Mouse (Mus musculus) kidney, adult 2 months (tissue): Measurements from ENCODE around the gene Thy1. TPM values are rescaled to one million over a fixed set of nuclear protein-coding genes. Genes with fewer than 3 reads are reported as not detected.

ENCODE experiments used
- DNase-seq: peaks from one replicate; pipeline ENCODE4 v3.0.0; 2021
- H3K27ac ChIP-seq: fragments of 200-500 bp; 2 replicates; pipeline ENCODE4 v1.5.1; 2012; ENCODE audit warnings: low read depth, low read length, control low read depth, inconsistent platforms; ENCODE audit not compliant: insufficient read depth
- H3K27me3 ChIP-seq: fragments of 200-500 bp; replicated peaks from 2 replicates; pipeline ENCODE4 v1.6.1; 2012; ENCODE audit warnings: mild to moderate bottlenecking, moderate library complexity, low read length, inconsistent platforms; ENCODE audit not compliant: control insufficient read depth, insufficient read depth
- H3K36me3 ChIP-seq: fragments of 200-500 bp; 2 replicates; pipeline ENCODE4 v1.6.1; 2012; ENCODE audit warnings: mild to moderate bottlenecking, moderate library complexity, low read length, inconsistent platforms; ENCODE audit not compliant: control insufficient read depth, insufficient read depth
- H3K4me1 ChIP-seq: fragments of 200-500 bp; 2 replicates; pipeline ENCODE4 v1.6.1; 2011; ENCODE audit warnings: low read length; ENCODE audit not compliant: control insufficient read depth, insufficient read depth
- H3K4me3 ChIP-seq: fragments of 200-500 bp; 2 replicates; pipeline ENCODE4 v1.5.1; 2011; ENCODE audit warnings: mild to moderate bottlenecking, low read depth, low read length, control low read depth; ENCODE audit not compliant: insufficient read depth
- CTCF ChIP-seq: fragments of 200-500 bp; conservative IDR thresholded peaks from 2 replicates; pipeline ENCODE4 v1.5.1; 2011; ENCODE audit warnings: low read depth, mild to moderate bottlenecking, control low read depth, low read length, moderate library complexity, mixed read lengths; ENCODE audit not compliant: insufficient read depth, insufficient read length
- POLR2A ChIP-seq: fragments of 200-500 bp; IDR thresholded peaks from one replicate; pipeline ENCODE4 v1.6.1; 2011; ENCODE audit warnings: low read depth, low read length, control low read depth
- WGBS: fragments of 180-500 bp; shearing (Covaris S2); methylation state at CpG from one replicate; pipeline ENCODE4 v1.1.7; 2018; 5-methylcytosine and 5-hydroxymethylcytosine counted together
- polyA plus RNA-seq: library from polyadenylated mRNA; depleted of rRNA; stranded (reverse); fragments of >200 nt; gene quantifications from 2 replicates; pipeline ENCODE4 v1.2.3, GENCODE M21; 2012

The Thy1 gene
- polyA plus RNA-seq, 1 experiment, result 20.6 TPM

DNA sequence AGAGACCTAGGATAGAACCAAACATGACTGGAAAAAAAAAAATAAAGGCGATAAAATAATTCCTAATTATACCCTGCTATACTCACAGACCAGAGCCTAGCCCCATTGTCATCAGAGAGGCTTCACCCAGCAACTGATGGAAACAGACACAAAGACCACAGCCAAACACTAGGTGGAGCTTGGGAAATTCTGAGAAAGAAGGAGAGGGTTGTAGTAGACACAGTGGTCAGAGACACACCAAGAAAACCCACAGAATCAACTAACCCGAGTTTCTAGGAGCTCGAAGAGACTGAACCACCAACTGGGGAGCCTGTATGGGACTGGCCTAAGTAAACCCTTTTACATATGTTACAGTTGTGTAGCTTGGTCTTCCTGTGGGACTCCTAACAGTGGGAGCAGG lies 32.3 kb upstream of the Thy1 start:
- Histone ChIP-seq H3K4me1 (no peaks in the 10 kb centered on the region), H3K27me3 (no peaks in the 10 kb centered on the region), H3K36me3 (no peaks in the 10 kb centered on the region), H3K4me3 (no peak overlapping the region), H3K27ac (no peak overlapping the region)
- TF ChIP-seq POLR2A (no peak), CTCF (no peak)
- DNase-seq, result no peak
- WGBS, result 76% methylated on average over 3 of the region's 3 CpGs

DNA sequence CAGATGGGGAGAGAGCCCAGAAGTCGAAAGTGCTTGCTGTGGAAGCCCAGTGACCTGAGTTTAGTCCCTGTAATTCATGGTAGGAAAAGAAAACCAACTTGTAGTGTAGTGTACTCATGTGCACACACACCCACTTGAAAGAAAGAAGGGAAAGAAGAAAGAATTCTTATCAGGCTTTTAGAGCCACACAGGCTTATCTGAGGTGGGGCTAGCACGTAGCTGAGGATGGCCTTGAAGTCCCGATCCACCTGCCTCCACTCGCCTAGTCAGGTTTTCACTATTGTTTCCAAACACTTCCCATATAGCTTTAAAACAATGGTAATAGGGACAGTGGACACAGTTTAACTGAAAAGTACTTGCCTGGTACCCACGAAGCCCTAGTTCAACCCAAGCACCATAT lies 31.5 kb upstream of the Thy1 start:
- Histone ChIP-seq H3K27me3 (no peaks in the 10 kb centered on the region), H3K4me1 (no peaks in the 10 kb centered on the region), H3K4me3 (no peak overlapping the region), H3K36me3 (no peaks in the 10 kb centered on the region), H3K27ac (no peak overlapping the region)
- TF ChIP-seq POLR2A, result no peak
- no peak for TF ChIP-seq CTCF
- no peak for DNase-seq
- 92% methylated on average over 5 of the region's 5 CpGs for WGBS

DNA sequence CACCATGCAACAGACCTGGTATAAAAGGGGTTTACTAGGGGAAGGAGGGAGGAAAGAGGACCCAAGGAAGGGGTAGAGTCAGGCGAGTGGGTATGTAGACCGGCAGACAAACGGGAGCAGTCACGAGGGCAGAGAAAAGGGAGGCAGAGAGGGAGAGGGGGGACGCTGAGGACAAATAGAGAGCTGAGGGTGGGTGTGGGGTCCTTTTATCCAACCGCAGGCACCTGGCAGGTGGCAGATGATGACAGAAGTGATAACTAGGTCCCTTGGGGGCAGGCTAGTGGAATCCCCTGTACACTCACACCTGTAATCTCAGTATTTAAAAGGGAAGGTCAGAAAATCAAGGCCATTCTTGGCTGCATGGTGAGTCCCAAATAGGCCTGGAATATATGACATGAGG lies 31.0 kb upstream of the Thy1 start:
- Histone ChIP-seq H3K4me1 (no peaks in the 10 kb centered on the region), H3K27ac (no peak overlapping the region), H3K36me3 (no peaks in the 10 kb centered on the region), H3K4me3 (no peak overlapping the region), H3K27me3 (no peaks in the 10 kb centered on the region)
- WGBS, result 89% methylated on average over 6 of the region's 6 CpGs
- TF ChIP-seq CTCF (no peak), POLR2A (no peak)
- DNase-seq, result no peak

DNA sequence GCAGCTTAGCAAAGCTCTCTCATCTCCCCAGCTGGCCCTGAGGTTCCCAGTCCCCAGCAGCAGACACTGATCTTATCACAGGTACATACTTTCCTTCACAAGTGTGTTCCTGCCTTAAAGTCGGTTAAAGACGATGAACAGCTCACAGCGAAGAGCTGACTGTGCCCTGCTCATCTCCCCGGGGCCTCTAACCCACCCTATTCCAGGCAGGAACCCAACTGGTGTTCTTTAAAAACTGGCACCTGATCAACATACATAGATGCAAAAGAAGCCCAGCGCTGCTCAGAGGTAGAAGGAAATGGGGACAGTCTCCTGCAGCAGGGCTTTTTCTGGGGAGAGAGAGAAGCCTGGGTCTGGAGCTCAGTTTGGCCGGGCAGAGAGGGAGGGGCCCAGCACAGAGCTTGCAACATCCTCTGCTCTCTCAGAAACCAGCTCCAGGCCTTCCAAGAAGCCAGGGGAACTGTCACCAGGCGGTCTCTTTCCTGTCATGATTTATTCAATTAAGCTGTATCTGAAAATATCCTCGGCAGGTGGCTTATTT lies 30.4 kb upstream of the Thy1 start:
- Histone ChIP-seq H3K4me1 (no peaks in the 10 kb centered on the region), H3K4me3 (no peak overlapping the region), H3K36me3 (no peaks in the 10 kb centered on the region), H3K27ac (no peak overlapping the region), H3K27me3 (no peaks in the 10 kb centered on the region)
- DNase-seq, result peak; percentile 64
- no peak for TF ChIP-seq CTCF
- no peak for TF ChIP-seq POLR2A
- WGBS, result 32% methylated on average over 8 of the region's 8 CpGs

DNA sequence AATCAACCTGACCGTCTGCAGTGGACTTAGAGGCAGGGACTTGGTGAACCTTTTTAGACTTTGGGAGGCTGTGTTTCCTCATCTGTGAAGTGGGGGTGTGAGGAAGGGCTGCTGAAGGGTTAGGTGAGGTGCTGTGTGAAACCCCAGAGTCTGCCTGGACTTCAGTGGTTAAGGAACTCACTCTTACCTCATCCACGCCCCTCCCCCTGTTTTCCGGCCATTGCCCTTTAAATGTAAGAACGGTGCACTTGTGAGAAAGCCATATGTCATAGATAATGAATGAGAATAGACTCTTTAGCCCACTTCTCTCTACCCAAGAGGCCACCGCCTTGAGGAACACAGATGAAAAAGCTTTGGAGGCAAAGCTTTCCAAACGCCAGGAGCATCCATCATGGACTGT lies 29.4 kb upstream of the Thy1 start:
- no peak overlapping the region for H3K4me3 ChIP-seq
- H3K4me1 ChIP-seq, result no peaks in the 10 kb centered on the region
- WGBS, result 57% methylated on average over 6 of the region's 6 CpGs
- DNase-seq, result no peak
- no peaks in the 10 kb centered on the region for H3K27me3 ChIP-seq
- no peak for TF ChIP-seq POLR2A
- H3K36me3 ChIP-seq, result no peaks in the 10 kb centered on the region
- H3K27ac ChIP-seq, result no peak overlapping the region

DNA sequence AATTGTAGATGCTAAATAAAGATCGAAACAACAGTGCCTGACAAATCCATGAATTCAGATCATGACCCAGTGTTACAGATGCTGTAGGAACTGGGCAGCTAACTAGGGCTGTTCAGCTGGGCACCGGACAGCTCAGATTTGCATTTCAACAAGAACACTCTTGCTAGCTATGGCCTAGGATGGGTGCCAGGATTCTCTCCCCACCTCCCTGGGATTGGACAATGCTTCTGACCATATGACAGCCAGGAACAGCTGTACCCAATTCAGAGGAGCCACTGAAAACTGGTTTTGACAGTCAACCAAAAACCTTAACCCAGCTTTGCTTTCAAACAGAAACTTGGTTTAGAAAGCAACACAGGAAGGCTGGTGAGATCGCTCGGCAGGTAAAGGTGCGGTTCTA lies 26.9 kb upstream of the Thy1 start:
- H3K4me3 ChIP-seq, result no peak overlapping the region
- no peak for DNase-seq
- TF ChIP-seq POLR2A (no peak), CTCF (no peak)
- H3K27me3 ChIP-seq, result no peaks in the 10 kb centered on the region
- 86% methylated on average over 5 of the region's 5 CpGs for WGBS
- H3K36me3 ChIP-seq, result no peaks in the 10 kb centered on the region
- no peak overlapping the region for H3K27ac ChIP-seq
- H3K4me1 ChIP-seq, result no peaks in the 10 kb centered on the region

DNA sequence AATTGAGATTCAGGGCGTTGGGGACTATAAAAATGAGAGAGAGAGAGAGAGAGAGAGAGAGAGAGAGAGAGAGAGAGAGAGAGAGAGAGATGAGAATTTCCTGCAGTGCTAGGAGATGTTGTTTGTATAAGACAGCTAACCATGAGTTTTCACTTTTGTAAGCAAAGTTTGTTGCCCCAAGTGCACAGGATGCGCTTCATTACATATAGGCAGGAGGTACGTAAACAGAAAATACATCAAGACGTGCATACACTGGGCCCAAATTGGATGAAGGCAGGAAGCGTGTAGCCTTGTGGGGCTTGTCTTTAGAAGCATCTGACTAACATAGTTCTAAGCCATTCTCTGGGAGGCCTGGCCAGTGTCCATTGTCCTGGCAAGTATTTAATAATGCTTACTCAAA lies 25.3 kb upstream of the Thy1 start:
- TF ChIP-seq POLR2A (no peak), CTCF (no peak)
- WGBS, result 68% methylated on average over 5 of the region's 5 CpGs
- H3K36me3 ChIP-seq, result no peaks in the 10 kb centered on the region
- H3K4me3 ChIP-seq, result no peak overlapping the region
- H3K4me1 ChIP-seq, result no peaks in the 10 kb centered on the region
- no peaks in the 10 kb centered on the region for H3K27me3 ChIP-seq
- H3K27ac ChIP-seq, result no peak overlapping the region
- no peak for DNase-seq

DNA sequence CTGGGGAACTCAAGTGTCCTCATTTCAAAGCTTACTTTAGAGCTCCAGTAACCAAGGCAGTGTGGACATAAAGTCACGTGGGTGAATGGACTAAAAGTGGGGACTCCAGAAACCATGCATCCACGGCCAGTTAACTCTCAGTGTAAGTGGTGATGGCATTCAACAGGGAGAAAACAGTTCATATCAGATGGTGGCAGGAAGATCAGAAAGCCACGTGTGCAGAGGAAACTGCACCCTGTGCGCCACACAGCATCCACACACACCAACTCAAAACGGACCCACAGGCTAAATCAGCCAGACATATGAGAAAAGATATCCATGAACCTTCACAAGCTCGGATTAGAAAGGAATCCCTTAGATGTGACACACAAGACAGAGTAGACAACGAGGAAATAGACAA lies 23.2 kb upstream of the Thy1 start:
- Histone ChIP-seq H3K27me3 (no peaks in the 10 kb centered on the region), H3K4me3 (no peak overlapping the region), H3K36me3 (no peaks in the 10 kb centered on the region), H3K27ac (no peak overlapping the region), H3K4me1 (no peaks in the 10 kb centered on the region)
- 57% methylated on average over 7 of the region's 7 CpGs for WGBS
- no peak for DNase-seq
- no peak for TF ChIP-seq CTCF
- TF ChIP-seq POLR2A, result no peak
